Mouse (Mus musculus) forebrain, embryonic 15.5 days (tissue): Measurements from ENCODE around the gene Edem1. TPM values are rescaled to one million over a fixed set of nuclear protein-coding genes. Genes with fewer than 3 reads are reported as not detected.

Experiments used
- ATAC-seq: fragments of 200-750 bp; cut with Nextera tagmentation; replicated peaks from 2 replicates; pipeline ENCODE4 v1.8.0; 2017; ENCODE audit warnings: mild to moderate bottlenecking, moderate TSS enrichment, moderate library complexity
- H3K27ac ChIP-seq: fragments of 300-500 bp; sonication (generic); replicated peaks from 2 replicates; pipeline ENCODE4 v1.5.1; 2015; ENCODE audit warnings: mild to moderate bottlenecking, inconsistent platforms
- H3K27me3 ChIP-seq: fragments of 300-500 bp; sonication (generic); 2 replicates; pipeline ENCODE4 v1.6.1; 2015; ENCODE audit warnings: inconsistent platforms
- H3K36me3 ChIP-seq: fragments of 300-500 bp; sonication (generic); 2 replicates; pipeline ENCODE4 v1.6.1; 2015; ENCODE audit warnings: mild to moderate bottlenecking, inconsistent platforms
- H3K4me1 ChIP-seq: fragments of 300-500 bp; sonication (generic); 2 replicates; pipeline ENCODE4 v1.6.1; 2015; ENCODE audit warnings: inconsistent platforms
- H3K4me2 ChIP-seq: fragments of 300-500 bp; sonication (generic); replicated peaks from 2 replicates; pipeline ENCODE4 v1.6.1; 2015; ENCODE audit warnings: mild to moderate bottlenecking, inconsistent platforms
- H3K4me3 ChIP-seq: fragments of 300-500 bp; sonication (generic); 2 replicates; pipeline ENCODE4 v1.5.1; 2015; ENCODE audit warnings: mild to moderate bottlenecking, inconsistent platforms
- H3K9ac ChIP-seq: fragments of 300-500 bp; sonication (generic); replicated peaks from 2 replicates; pipeline ENCODE4 v1.6.1; 2015; ENCODE audit warnings: mild to moderate bottlenecking, inconsistent platforms
- H3K9me3 ChIP-seq: fragments of 300-500 bp; sonication (generic); 2 replicates; pipeline ENCODE4 v1.6.1; 2016; ENCODE audit warnings: inconsistent platforms
- WGBS: fragments of 180-500 bp; shearing (Covaris S2); methylation state at CpG from one replicate; pipeline ENCODE4 v1.1.7; 2015; ENCODE audit warnings: mixed read lengths; 5-methylcytosine and 5-hydroxymethylcytosine counted together
- polyA plus RNA-seq: library from polyadenylated mRNA; unstranded; fragments of >200 nt; fragmentation: Nextera tagmentation; extraction: Ambion mirVana; gene quantifications from 2 replicates; pipeline ENCODE4 v1.2.1, GENCODE M21; 2015

Edem1 gene
- polyA plus RNA-seq, 1 experiment from 2014 or later = 6.9 TPM

GRCm38 (mm10) chr6:108807446-108807845 is 21.0 kb upstream of the Edem1 start:
- H3K9ac ChIP-seq = no peak overlapping the region
- no peak for ATAC-seq
- H3K36me3 ChIP-seq = no peaks in the 10 kb centered on the region
- H3K4me3 ChIP-seq = no peak overlapping the region
- H3K4me2 ChIP-seq = no peak overlapping the region
- peaks cover 20% of the 10 kb centered on the region for H3K4me1 ChIP-seq
- WGBS = 72% methylated on average over 3 of the region's 3 CpGs
- H3K27me3 ChIP-seq = no peaks in the 10 kb centered on the region
- no peaks in the 10 kb centered on the region for H3K9me3 ChIP-seq
- H3K27ac ChIP-seq = no peak overlapping the region

GRCm38 (mm10) chr6:108808786-108809185 is 19.7 kb upstream of the Edem1 start:
- Histone ChIP-seq H3K4me1 (peaks cover 18% of the 10 kb centered on the region), H3K9me3 (no peaks in the 10 kb centered on the region), H3K36me3 (no peaks in the 10 kb centered on the region), H3K9ac (no peak overlapping the region), H3K4me3 (no peak overlapping the region), H3K27me3 (no peaks in the 10 kb centered on the region), H3K4me2 (no peak overlapping the region), H3K27ac (no peak overlapping the region)
- ATAC-seq = no peak
- WGBS = 83% methylated on average over 1 of the region's 1 CpGs

GRCm38 (mm10) chr6:108810237-108810636 is 18.2 kb upstream of the Edem1 start:
- H3K36me3 ChIP-seq = peaks cover 5% of the 10 kb centered on the region; the same call in 1 of the 2 replicates
- no peak overlapping the region for H3K4me3 ChIP-seq
- no peak overlapping the region for H3K4me2 ChIP-seq
- 65% methylated on average over 10 of the region's 10 CpGs for WGBS
- H3K4me1 ChIP-seq = peaks cover 10% of the 10 kb centered on the region
- no peaks in the 10 kb centered on the region for H3K27me3 ChIP-seq
- ATAC-seq = no peak
- no peak overlapping the region for H3K27ac ChIP-seq
- no peak overlapping the region for H3K9ac ChIP-seq
- H3K9me3 ChIP-seq = no peaks in the 10 kb centered on the region

- H3K4me1 ChIP-seq = no peaks in the 10 kb centered on the region
- no peak overlapping the region for H3K4me2 ChIP-seq
- H3K27me3 ChIP-seq = no peaks in the 10 kb centered on the region
- H3K27ac ChIP-seq = no peak overlapping the region
- H3K36me3 ChIP-seq = peaks cover 11% of the 10 kb centered on the region; the same call in 1 of the 2 replicates
- no peak for ATAC-seq
- H3K9me3 ChIP-seq = no peaks in the 10 kb centered on the region
- no peak overlapping the region for H3K9ac ChIP-seq
- WGBS = 92% methylated on average over 2 of the region's 2 CpGs
- no peak overlapping the region for H3K4me3 ChIP-seq
Measured at GRCm38 (mm10) chr6:108812134-108812533, 16.3 kb upstream of the Edem1 start.

GRCm38 (mm10) chr6:108817510-108817909 is 10.9 kb upstream of the Edem1 start:
- Histone ChIP-seq H3K36me3 (peaks cover 49% of the 10 kb centered on the region), H3K9ac (no peak overlapping the region)
- WGBS = 68% methylated on average over 4 of the region's 4 CpGs

GRCm38 (mm10) chr6:108824816-108825545 is 3.5 kb upstream of the Edem1 start:
- Histone ChIP-seq H3K9ac (no peak overlapping the region), H3K27ac (no peak overlapping the region), H3K4me3 (no peak overlapping the region), H3K36me3 (peaks cover 32% of the 10 kb centered on the region), H3K4me2 (no peak overlapping the region), H3K27me3 (no peaks in the 10 kb centered on the region), H3K9me3 (no peaks in the 10 kb centered on the region), H3K4me1 (peaks cover 9% of the 10 kb centered on the region)
- no peak for ATAC-seq
- 81% methylated on average over 7 of the region's 7 CpGs for WGBS

More at GRCm38 (mm10) chr6:108817510-108817909, 10.9 kb upstream of the Edem1 start:
- no peaks in the 10 kb centered on the region for H3K27me3 ChIP-seq
- no peak overlapping the region for H3K4me3 ChIP-seq
- no peaks in the 10 kb centered on the region for H3K9me3 ChIP-seq
- no peak for ATAC-seq
- H3K4me2 ChIP-seq = no peak overlapping the region
- H3K27ac ChIP-seq = no peak overlapping the region
- H3K4me1 ChIP-seq = no peaks in the 10 kb centered on the region

GRCm38 (mm10) chr6:108826070-108826469 is 2.4 kb upstream of the Edem1 start:
- no peak overlapping the region for H3K9ac ChIP-seq
- 84% methylated on average over 3 of the region's 3 CpGs for WGBS
- no peak for ATAC-seq

DNA sequence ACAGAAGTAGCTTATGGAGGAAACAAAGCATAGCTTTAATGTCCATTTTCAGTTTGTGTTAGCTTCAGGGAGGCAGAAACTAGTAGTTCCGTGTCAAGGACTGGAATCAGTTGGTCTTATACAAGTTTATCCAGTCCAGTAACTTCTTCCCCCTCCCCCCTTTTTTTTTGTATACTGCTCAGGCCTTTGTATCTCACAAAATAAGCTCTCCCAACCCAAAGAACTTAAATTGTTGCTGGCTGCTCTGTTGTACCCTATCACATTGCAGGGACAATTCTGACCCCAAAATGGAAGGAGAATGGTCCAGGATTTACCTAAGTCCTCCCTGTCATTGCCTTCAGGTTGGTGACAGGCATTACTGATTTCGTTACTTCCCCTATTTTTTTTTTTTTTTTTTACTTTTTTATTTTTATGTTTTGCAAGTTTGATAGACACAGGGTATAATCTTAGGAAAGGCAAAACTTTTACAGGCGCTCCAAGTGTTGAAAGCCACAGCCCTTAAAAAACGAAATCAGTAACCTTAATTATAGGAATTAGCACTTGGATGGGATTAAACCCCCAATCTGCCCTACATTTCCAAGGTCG is 1.0 kb upstream of the Edem1 start:
- Histone ChIP-seq H3K27me3 (no peaks in the 10 kb centered on the region), H3K4me3 (0 out of 2 replicates have a peak overlapping the region, but pooled peaks have one; percentile 74), H3K9me3 (no peaks in the 10 kb centered on the region), H3K27ac (no peak overlapping the region), H3K4me1 (peaks cover 16% of the 10 kb centered on the region), H3K36me3 (peaks cover 10% of the 10 kb centered on the region), H3K4me2 (0 out of 2 replicates have a peak overlapping the region, but pooled peaks have one; percentile 90), H3K9ac (no peak overlapping the region)
- no peak for ATAC-seq
- WGBS = 15% methylated on average over 5 of the region's 5 CpGs

More at GRCm38 (mm10) chr6:108826070-108826469, 2.4 kb upstream of the Edem1 start:
- no peaks in the 10 kb centered on the region for H3K9me3 ChIP-seq
- H3K27me3 ChIP-seq = no peaks in the 10 kb centered on the region
- no peak overlapping the region for H3K4me3 ChIP-seq
- peaks cover 23% of the 10 kb centered on the region for H3K36me3 ChIP-seq
- H3K4me2 ChIP-seq = no peak overlapping the region
- peaks cover 13% of the 10 kb centered on the region for H3K4me1 ChIP-seq
- H3K27ac ChIP-seq = no peak overlapping the region

DNA sequence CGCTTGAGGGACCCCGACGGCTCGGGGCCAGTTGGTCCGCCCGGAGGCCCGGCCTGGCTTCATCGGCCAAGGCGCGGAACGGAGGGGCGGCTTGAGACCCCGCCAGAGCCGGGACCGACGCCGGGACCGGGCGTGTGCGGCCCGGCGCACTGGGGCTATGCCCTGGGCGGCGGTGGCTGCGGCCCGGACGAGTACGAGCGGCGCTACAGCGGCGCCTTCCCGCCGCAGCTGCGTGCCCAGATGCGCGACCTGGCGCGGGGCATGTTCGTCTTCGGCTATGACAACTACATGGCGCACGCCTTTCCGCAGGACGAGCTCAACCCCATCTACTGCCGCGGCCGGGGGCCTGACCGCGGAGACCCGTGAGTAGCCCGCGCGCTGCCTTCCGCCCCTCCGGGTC is 431 bp downstream of the Edem1 start:
- ATAC-seq = peak; percentile 74
- H3K36me3 ChIP-seq = no peaks in the 10 kb centered on the region
- peaks cover 16% of the 10 kb centered on the region for H3K4me1 ChIP-seq
- no peaks in the 10 kb centered on the region for H3K27me3 ChIP-seq
- H3K27ac ChIP-seq = peak overlapping the region; percentile 63
- H3K9ac ChIP-seq = peak overlapping the region; percentile 83
- under 1% methylated on average over 56 of the region's 56 CpGs for WGBS
- peak overlapping the region; percentile 74 for H3K4me3 ChIP-seq
- H3K9me3 ChIP-seq = no peaks in the 10 kb centered on the region
- peak overlapping the region; percentile 90 for H3K4me2 ChIP-seq

- no peaks in the 10 kb centered on the region for H3K9me3 ChIP-seq
- no peak overlapping the region; the same call in 1 of the 2 replicates for H3K27ac ChIP-seq
- H3K36me3 ChIP-seq = no peaks in the 10 kb centered on the region
- H3K4me1 ChIP-seq = peaks cover 16% of the 10 kb centered on the region
- WGBS = 27% methylated on average over 22 of the region's 22 CpGs
- H3K27me3 ChIP-seq = no peaks in the 10 kb centered on the region
- H3K9ac ChIP-seq = peak overlapping the region; percentile 83
- H3K4me3 ChIP-seq = peak overlapping the region; percentile 74
- no peak for ATAC-seq
- H3K4me2 ChIP-seq = peak overlapping the region; percentile 90
Measured at GRCm38 (mm10) chr6:108829386-108830370, 1.2 kb downstream of the Edem1 start.

GRCm38 (mm10) chr6:108832170-108832569 is 3.7 kb downstream of the Edem1 start:
- no peak overlapping the region for H3K4me3 ChIP-seq
- WGBS = 65% methylated on average over 1 of the region's 1 CpGs
- no peaks in the 10 kb centered on the region for H3K9me3 ChIP-seq
- H3K4me2 ChIP-seq = no peak overlapping the region
- H3K27ac ChIP-seq = no peak overlapping the region
- H3K27me3 ChIP-seq = no peaks in the 10 kb centered on the region
- ATAC-seq = no peak
- H3K9ac ChIP-seq = no peak overlapping the region
- H3K4me1 ChIP-seq = peaks cover 16% of the 10 kb centered on the region
- H3K36me3 ChIP-seq = no peaks in the 10 kb centered on the region
